Mouse (Mus musculus) neural tube, embryonic 11.5 days (tissue): ENCODE data around the gene Slc8a1. TPM values are rescaled to one million over a fixed set of nuclear protein-coding genes. Genes with fewer than 3 reads are reported as not detected.

Experiments used
- ATAC-seq: fragments of 200-750 bp; cut with Nextera tagmentation; 2 replicates; pipeline ENCODE4 v1.8.0; 2017; ENCODE audit warnings: moderate number of reproducible peaks, mild to moderate bottlenecking, moderate TSS enrichment, moderate library complexity; ENCODE audit not compliant: insufficient read depth, low FRiP score, low TSS enrichment
- DNase-seq: peaks from one replicate; pipeline ENCODE4 v3.0.0-alpha.2; 2015; ENCODE audit warnings: low spot score
- H3K27ac ChIP-seq: fragments of 300-500 bp; sonication (generic); 2 replicates; pipeline ENCODE4 v1.5.1; 2014; ENCODE audit warnings: low read depth, mild to moderate bottlenecking, low read length
- H3K27me3 ChIP-seq: fragments of 300-500 bp; sonication (generic); 2 replicates; pipeline ENCODE4 v1.6.1; 2014; ENCODE audit warnings: mild to moderate bottlenecking, low read length, mixed read lengths; ENCODE audit not compliant: control insufficient read depth, insufficient read depth
- H3K36me3 ChIP-seq: fragments of 300-500 bp; sonication (generic); 2 replicates; pipeline ENCODE4 v1.6.1; 2014; ENCODE audit warnings: mild to moderate bottlenecking, low read length, moderate library complexity, mixed read lengths; ENCODE audit not compliant: control insufficient read depth, insufficient read depth
- H3K4me1 ChIP-seq: fragments of 300-500 bp; sonication (generic); 2 replicates; pipeline ENCODE4 v1.6.1; 2014; ENCODE audit warnings: low read length, mixed read lengths; ENCODE audit not compliant: control insufficient read depth, insufficient read depth
- H3K4me2 ChIP-seq: fragments of 300-500 bp; sonication (generic); 2 replicates; pipeline ENCODE4 v1.6.1; 2014; ENCODE audit warnings: low read depth, mild to moderate bottlenecking, moderate library complexity
- H3K4me3 ChIP-seq: fragments of 300-500 bp; sonication (generic); 2 replicates; pipeline ENCODE4 v1.5.1; 2014; ENCODE audit warnings: low read depth, low read length
- H3K9ac ChIP-seq: fragments of 300-500 bp; sonication (generic); 2 replicates; pipeline ENCODE4 v1.6.1; 2014; ENCODE audit warnings: mild to moderate bottlenecking, low read length
- H3K9me3 ChIP-seq: fragments of 300-500 bp; sonication (generic); 2 replicates; pipeline ENCODE4 v1.6.1; 2016; ENCODE audit warnings: low read length; ENCODE audit not compliant: control insufficient read depth
- WGBS: fragments of 180-500 bp; shearing (Covaris S2); extraction: QIAGEN DNeasy Blood & Tissue Kit; methylation state at CpG from one replicate; pipeline ENCODE4 v1.1.7; 2014; 5-methylcytosine and 5-hydroxymethylcytosine counted together
- polyA plus RNA-seq: library from polyadenylated mRNA; unstranded; fragments of >200 nt; fragmentation: Nextera tagmentation; extraction: Ambion mirVana; gene quantifications from 2 replicates; pipeline ENCODE4 v1.2.1, GENCODE M21; 2014

The Slc8a1 gene
- polyA plus RNA-seq = 5.6 and 6.0 TPM in 2 replicates

DNA sequence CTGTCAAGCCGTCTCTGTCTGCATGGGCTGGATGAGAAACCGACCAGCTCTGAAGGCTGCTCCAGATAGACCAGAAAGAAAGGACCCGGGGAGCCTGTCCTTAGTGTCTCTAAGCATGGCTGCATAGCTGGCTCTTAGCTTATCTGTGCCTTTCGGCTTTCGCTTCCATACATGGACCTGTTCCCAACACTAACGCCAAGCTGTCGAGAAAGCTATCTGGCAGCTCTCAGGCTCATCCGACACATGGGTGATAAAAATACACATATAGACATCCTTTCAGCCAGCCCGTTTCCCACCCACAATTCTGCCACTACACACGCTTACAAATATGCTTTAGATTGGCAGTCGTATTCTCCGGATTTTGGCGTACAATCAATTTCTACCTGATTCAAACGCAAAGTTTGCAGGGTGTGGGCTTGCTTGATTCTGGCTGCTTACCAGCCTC lies at the start of gene Slc8a1:
Gene Slc8a1 (minus strand): TSS at position 67 of the 445 bp plus-strand sequence.
- WGBS = 94% methylated on average over 14 of the region's 14 CpGs
- H3K36me3 ChIP-seq = no peaks in the 10 kb centered on the region
- no peak within 1 kb of the TSS for H3K4me3 ChIP-seq
- no peaks in the 10 kb centered on the region for H3K27me3 ChIP-seq
- no peaks in the 10 kb centered on the region for H3K9me3 ChIP-seq
- H3K4me2 ChIP-seq = no peak within 1 kb of the TSS
- DNase-seq (no peak), ATAC-seq (no peak)
- no peak within 1 kb of the TSS for H3K27ac ChIP-seq
- no peaks in the 10 kb centered on the region for H3K4me1 ChIP-seq
- H3K9ac ChIP-seq = no peak within 1 kb of the TSS

DNA sequence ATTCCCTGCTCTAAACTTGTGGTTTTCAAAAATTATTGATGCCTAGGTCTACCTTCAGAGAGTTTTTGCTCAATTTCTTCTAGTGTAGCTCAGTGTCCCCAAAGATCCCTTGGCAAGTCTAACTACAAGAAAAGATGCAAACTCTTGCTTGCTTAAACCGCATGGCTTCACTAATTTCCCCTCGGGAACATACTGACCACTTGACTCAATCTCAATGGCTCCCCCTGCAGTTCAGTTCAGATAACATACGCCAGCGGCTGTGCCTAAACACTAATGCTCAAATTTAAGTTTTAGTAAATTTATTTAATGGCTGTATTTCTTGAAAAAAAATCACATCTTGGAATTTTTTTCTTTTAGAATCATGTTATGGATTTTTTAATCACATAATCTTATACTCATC lies 49.2 kb upstream of the Slc8a1 start:
- ATAC-seq (peak; percentile 54; the same call in 1 of the 2 replicates), DNase-seq (peak; percentile 20)
- H3K4me2 ChIP-seq = no peak overlapping the region
- H3K27ac ChIP-seq = no peak overlapping the region
- H3K27me3 ChIP-seq = no peaks in the 10 kb centered on the region
- no peaks in the 10 kb centered on the region for H3K9me3 ChIP-seq
- no peaks in the 10 kb centered on the region for H3K4me1 ChIP-seq
- no peaks in the 10 kb centered on the region for H3K36me3 ChIP-seq
- H3K9ac ChIP-seq = no peak overlapping the region
- H3K4me3 ChIP-seq = no peak overlapping the region
- WGBS = 50% methylated on average over 4 of the region's 4 CpGs

DNA sequence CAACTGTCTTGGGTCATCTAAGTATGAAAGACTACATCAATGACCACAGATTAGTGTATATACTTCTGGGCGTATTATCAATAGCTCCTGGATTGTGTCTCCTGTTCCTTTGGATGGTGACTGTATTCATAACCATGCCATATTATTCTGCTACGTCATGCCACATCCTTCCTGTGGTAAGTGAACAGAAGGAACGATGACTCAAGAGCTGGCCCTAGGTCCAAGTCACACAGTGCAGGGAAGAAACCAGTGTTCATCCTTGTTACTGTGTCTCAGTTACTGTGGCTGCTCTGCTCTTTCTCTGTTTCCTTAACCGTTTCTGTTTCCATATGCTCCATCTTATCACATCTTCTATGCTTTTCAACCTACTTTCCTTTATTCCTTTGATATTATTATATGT lies 44.1 kb upstream of the Slc8a1 start:
- H3K9ac ChIP-seq = no peak overlapping the region
- ATAC-seq (no peak), DNase-seq (no peak)
- WGBS = 93% methylated on average over 4 of the region's 4 CpGs
- H3K4me3 ChIP-seq = no peak overlapping the region
- H3K36me3 ChIP-seq = no peaks in the 10 kb centered on the region
- H3K27ac ChIP-seq = no peak overlapping the region
- H3K4me1 ChIP-seq = no peaks in the 10 kb centered on the region
- no peaks in the 10 kb centered on the region for H3K9me3 ChIP-seq
- H3K4me2 ChIP-seq = no peak overlapping the region
- no peaks in the 10 kb centered on the region for H3K27me3 ChIP-seq

DNA sequence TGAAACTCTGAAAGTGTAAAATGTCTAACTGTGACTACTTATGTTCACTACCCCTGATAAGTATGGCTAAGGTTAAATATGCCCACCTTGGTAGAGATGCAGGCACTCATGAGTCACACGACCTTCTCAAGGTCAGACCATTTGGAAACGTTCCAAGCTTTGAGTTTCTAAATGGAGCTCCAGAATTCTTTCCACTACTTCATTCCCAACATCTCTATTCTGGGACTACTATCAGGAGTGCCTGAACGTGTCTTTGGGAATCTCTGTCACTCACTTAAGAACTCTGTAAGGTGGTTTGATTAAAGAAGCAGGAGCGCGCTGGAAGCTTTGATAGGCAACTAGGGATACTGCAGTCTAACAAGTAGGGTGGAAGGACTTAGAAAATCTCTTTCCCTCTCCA lies 43.3 kb upstream of the Slc8a1 start:
- Histone ChIP-seq H3K9ac (no peak overlapping the region), H3K27ac (no peak overlapping the region), H3K4me2 (no peak overlapping the region), H3K27me3 (no peaks in the 10 kb centered on the region), H3K4me1 (no peaks in the 10 kb centered on the region), H3K36me3 (no peaks in the 10 kb centered on the region), H3K9me3 (no peaks in the 10 kb centered on the region), H3K4me3 (no peak overlapping the region)
- WGBS = 88% methylated on average over 5 of the region's 5 CpGs
- DNase-seq (no peak), ATAC-seq (no peak)

DNA sequence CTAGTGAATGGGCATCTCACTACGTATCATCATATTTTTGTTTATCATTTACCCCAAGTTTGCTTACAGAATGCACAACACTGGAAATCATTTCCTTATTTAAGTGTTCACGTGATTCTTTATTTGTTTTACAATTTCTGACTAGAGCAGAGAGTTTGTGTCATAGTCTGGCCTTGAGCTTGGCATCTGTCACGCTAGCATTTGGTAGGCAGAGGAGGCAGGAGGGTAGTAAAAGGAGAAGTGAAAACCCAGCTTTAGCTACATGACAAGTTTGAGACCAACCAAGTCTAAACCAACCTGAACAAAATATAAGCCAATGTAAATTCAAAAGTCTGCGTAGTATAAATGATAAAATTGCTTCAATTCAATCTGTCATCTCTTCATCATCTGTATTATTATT lies 41.7 kb upstream of the Slc8a1 start:
- H3K4me1 ChIP-seq = no peaks in the 10 kb centered on the region
- DNase-seq = no peak
- 87% methylated on average over 4 of the region's 4 CpGs for WGBS

DNA sequence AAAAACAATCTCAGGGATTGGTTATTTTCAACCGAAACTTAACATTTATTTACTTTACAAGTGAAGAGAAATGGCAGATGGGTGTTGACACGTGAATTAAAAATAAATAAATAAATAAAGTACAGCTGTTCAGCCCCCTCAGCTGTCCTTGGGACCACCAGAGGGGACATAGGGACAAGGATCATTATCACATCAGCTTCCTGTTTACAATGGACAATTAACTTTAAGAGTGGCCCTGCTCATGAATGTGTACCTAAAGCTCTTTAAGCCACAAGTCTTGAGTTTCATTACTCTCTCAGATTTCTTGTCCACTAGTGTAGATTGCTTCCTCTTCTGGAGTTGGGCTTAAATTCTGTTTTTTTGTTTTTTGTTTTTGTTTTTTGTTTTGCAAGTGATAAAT lies 12.5 kb upstream of the Slc8a1 start:
- H3K36me3 ChIP-seq = no peaks in the 10 kb centered on the region
- H3K27ac ChIP-seq = no peak overlapping the region
- H3K9me3 ChIP-seq = no peaks in the 10 kb centered on the region
- H3K27me3 ChIP-seq = no peaks in the 10 kb centered on the region
- no peak overlapping the region for H3K4me2 ChIP-seq
- no peaks in the 10 kb centered on the region for H3K4me1 ChIP-seq
- no peak overlapping the region for H3K9ac ChIP-seq
- no peak overlapping the region for H3K4me3 ChIP-seq
- ATAC-seq (no peak), DNase-seq (no peak)
- 60% methylated on average over 2 of the region's 2 CpGs for WGBS

More for the DNA sequence above, 41.7 kb upstream of the Slc8a1 start:
- Histone ChIP-seq H3K4me2 (no peak overlapping the region), H3K9ac (no peak overlapping the region), H3K27me3 (no peaks in the 10 kb centered on the region), H3K27ac (no peak overlapping the region), H3K4me3 (no peak overlapping the region), H3K36me3 (no peaks in the 10 kb centered on the region), H3K9me3 (no peaks in the 10 kb centered on the region)
- no peak for ATAC-seq

DNA sequence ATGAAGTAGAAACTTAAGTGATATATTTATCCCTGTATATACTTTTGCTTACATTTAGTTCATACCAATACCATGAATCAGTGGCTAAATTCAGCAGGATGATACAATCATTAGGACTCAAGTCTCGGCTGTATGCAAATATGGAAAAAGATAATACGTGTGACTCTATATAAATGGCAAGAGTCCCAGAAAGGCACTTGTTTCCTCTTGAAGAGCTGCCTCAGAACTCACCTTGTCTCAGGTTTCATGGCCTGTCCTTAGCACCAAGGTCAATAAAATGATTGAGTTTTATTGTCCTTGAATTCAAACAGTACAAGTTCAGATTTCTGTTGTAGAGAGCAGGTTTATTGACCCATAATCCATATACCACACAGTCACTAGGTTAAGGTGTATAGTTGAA lies 4.9 kb upstream of the Slc8a1 start:
- Histone ChIP-seq H3K4me3 (no peak overlapping the region), H3K4me2 (no peak overlapping the region), H3K27ac (no peak overlapping the region), H3K9ac (no peak overlapping the region), H3K4me1 (no peaks in the 10 kb centered on the region), H3K9me3 (no peaks in the 10 kb centered on the region), H3K27me3 (no peaks in the 10 kb centered on the region), H3K36me3 (no peaks in the 10 kb centered on the region)
- ATAC-seq (no peak), DNase-seq (no peak)
- WGBS = 86% methylated on average over 2 of the region's 2 CpGs

DNA sequence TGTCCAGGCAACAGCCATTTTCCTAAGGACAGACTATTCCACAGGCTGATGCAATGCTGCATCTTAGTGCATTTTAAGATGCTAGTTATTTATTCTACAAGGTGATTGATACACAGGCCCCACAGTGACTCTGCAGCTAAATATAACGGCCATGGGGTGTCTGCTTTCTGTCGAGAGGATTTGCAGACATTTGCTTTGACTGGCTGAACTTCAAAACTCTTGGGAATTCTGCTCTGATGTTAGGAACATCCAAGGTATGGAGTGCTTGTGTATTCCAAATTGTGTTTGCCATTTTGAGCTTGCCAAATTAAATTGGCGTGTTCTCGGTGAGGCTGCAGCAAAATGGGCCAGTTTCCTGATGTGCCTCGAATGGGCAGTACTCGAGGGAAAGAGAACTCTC lies 2.4 kb upstream of the Slc8a1 start:
- ATAC-seq = no peak
- H3K4me2 ChIP-seq = no peak overlapping the region
- no peaks in the 10 kb centered on the region for H3K9me3 ChIP-seq
- no peak overlapping the region for H3K4me3 ChIP-seq
- no peaks in the 10 kb centered on the region for H3K36me3 ChIP-seq
- no peak overlapping the region for H3K27ac ChIP-seq
- DNase-seq = no peak
- WGBS = 75% methylated on average over 6 of the region's 6 CpGs
- H3K4me1 ChIP-seq = no peaks in the 10 kb centered on the region
- H3K9ac ChIP-seq = no peak overlapping the region
- H3K27me3 ChIP-seq = no peaks in the 10 kb centered on the region

DNA sequence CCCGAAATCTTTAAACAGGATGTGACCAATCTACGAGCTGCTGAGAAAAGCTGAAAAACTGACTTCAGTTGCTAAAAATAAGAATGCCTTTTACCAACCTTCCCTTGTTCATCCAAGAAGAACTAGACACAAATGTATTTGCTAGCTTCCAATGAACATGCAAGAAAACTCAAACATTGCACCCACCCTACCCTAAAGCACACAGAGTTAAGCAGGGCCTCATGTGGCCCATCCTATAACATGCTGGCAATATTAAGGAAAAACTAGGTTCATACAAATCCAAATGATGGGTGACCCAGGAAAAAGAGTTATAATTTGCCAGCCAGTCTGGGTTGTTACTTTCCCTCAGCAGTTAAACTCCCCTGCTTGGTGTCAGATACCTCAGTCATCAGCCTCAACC lies 398 bp downstream of the Slc8a1 start:
- no peaks in the 10 kb centered on the region for H3K36me3 ChIP-seq
- no peak overlapping the region for H3K27ac ChIP-seq
- no peaks in the 10 kb centered on the region for H3K4me1 ChIP-seq
- H3K9me3 ChIP-seq = no peaks in the 10 kb centered on the region
- H3K27me3 ChIP-seq = no peaks in the 10 kb centered on the region
- ATAC-seq (no peak), DNase-seq (no peak)
- no peak overlapping the region for H3K4me2 ChIP-seq
- whole genome bisulfite sequencing = 91% methylated on average over 2 of the region's 2 CpGs
- no peak overlapping the region for H3K4me3 ChIP-seq
- no peak overlapping the region for H3K9ac ChIP-seq
